Mouse (Mus musculus) heart, embryonic 14.5 days (tissue): Measurements from ENCODE around the gene Csnk2b. TPM values are rescaled to one million over a fixed set of nuclear protein-coding genes. Genes with fewer than 3 reads are reported as not detected.

ENCODE experiments used
- ATAC-seq: fragments of 200-750 bp; cut with Nextera tagmentation; 2 replicates; pipeline ENCODE4 v1.8.0; 2017; ENCODE audit warnings: low read depth, moderate TSS enrichment; ENCODE audit not compliant: insufficient number of reproducible peaks, insufficient read depth, low FRiP score
- H3K27ac ChIP-seq, 2 experiments: fragments of 200-500 bp in 1 of 2; fragments of 300-500 bp in 1 of 2; sonication (generic) in 1 of 2; replicated peaks in 1 of 2; 2 replicates each; pipeline ENCODE4 v1.5.1; 2012 to 2014; ENCODE audit warnings: low read depth in 2 of 2, low read length in 2 of 2, control low read depth in 1 of 2, mild to moderate bottlenecking in 1 of 2, mixed read lengths in 1 of 2; ENCODE audit not compliant: control insufficient read depth in 1 of 2, insufficient read depth in 1 of 2
- H3K27me3 ChIP-seq: fragments of 300-500 bp; sonication (generic); 2 replicates; pipeline ENCODE4 v1.6.1; 2014; ENCODE audit warnings: mild to moderate bottlenecking, low read length, control low read depth; ENCODE audit not compliant: control insufficient read depth, insufficient read depth
- H3K36me3 ChIP-seq: fragments of 300-500 bp; sonication (generic); 2 replicates; pipeline ENCODE4 v1.6.1; 2014; ENCODE audit warnings: mild to moderate bottlenecking, control low read depth, low read length, mixed read lengths; ENCODE audit not compliant: control insufficient read depth, insufficient read depth
- H3K4me1 ChIP-seq, 2 experiments: fragments of 200-500 bp in 1 of 2; fragments of 300-500 bp in 1 of 2; sonication (generic) in 1 of 2; 2 replicates each; pipeline ENCODE4 v1.6.1; 2012 to 2014; ENCODE audit warnings: low read length in 2 of 2, control low read depth in 1 of 2, mixed read lengths in 1 of 2; ENCODE audit not compliant: control insufficient read depth in 2 of 2, insufficient read depth in 2 of 2
- H3K4me2 ChIP-seq: fragments of 300-500 bp; sonication (generic); 2 replicates; pipeline ENCODE4 v1.6.1; 2014; ENCODE audit warnings: mild to moderate bottlenecking, low read length
- H3K4me3 ChIP-seq, 2 experiments: fragments of 200-500 bp in 1 of 2; fragments of 300-500 bp in 1 of 2; sonication (generic) in 1 of 2; 2 replicates each; pipeline ENCODE4 v1.5.1; 2012 to 2014; ENCODE audit warnings: low read length in 2 of 2, mild to moderate bottlenecking in 2 of 2, control low read depth in 1 of 2, low read depth in 1 of 2, moderate library complexity in 1 of 2; ENCODE audit not compliant: control insufficient read depth in 1 of 2, insufficient read depth in 1 of 2
- H3K9ac ChIP-seq: fragments of 300-500 bp; sonication (generic); 2 replicates; pipeline ENCODE4 v1.6.1; 2014; ENCODE audit warnings: mild to moderate bottlenecking, low read length
- H3K9me3 ChIP-seq: fragments of 300-500 bp; sonication (generic); 2 replicates; pipeline ENCODE4 v1.6.1; 2016; ENCODE audit warnings: low read length, control low read depth; ENCODE audit not compliant: control insufficient read depth
- WGBS: fragments of 180-500 bp; shearing (Covaris S2); extraction: QIAGEN DNeasy Blood & Tissue Kit; methylation state at CpG from one replicate; pipeline ENCODE4 v1.1.7; 2014; 5-methylcytosine and 5-hydroxymethylcytosine counted together
- polyA plus RNA-seq: library from polyadenylated mRNA; unstranded; fragments of >200 nt; fragmentation: Nextera tagmentation; extraction: Ambion mirVana; gene quantifications from 2 replicates; pipeline ENCODE4 v1.2.1, GENCODE M21; 2014

Csnk2b gene
- polyA plus RNA-seq, 1 experiment from 2014 or later, result 234 TPM

DNA sequence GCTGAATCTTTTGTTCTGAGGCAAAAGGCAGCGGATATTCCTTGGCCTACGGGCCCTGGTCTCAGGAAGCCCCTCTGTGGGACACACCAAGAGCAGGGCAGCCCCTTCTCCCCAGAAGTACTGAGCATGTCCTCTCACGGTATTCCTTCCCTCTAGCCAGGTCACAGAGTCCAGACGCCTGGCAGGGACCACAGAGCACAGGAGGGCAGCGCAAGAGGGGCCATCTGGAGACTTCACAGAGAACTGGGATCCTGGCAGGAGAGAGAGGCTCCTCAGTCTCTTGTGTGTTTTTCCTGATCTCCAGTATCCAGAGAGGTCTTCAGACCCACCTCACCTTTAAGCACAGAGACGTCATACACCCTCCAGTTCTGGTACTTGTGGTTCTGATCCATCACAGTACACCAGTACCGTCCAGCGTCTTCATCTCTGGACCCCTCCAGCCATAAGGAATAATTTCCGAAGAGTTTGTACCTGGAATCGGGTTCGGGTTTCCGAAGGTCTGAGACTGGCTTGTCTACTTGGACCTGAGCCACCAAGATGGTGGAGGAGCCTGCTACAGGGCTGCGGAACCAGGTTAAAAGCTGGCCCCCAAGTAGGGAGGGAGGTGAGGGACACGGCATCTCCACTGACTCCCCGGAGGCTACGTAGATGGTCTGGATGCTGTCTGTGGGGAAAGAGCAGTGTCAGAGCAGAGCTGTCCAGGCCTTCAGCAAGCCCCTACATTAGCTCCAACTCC lies 38.8 kb downstream of the Csnk2b start:
- H3K27me3 ChIP-seq, result 0 out of 2 replicates have a peak, but pooled peaks cover 4% of the 10 kb centered on the region
- H3K9ac ChIP-seq, result no peak overlapping the region
- 76% methylated on average over 16 of the region's 16 CpGs for WGBS
- H3K4me2 ChIP-seq, result no peak overlapping the region
- no peaks in the 10 kb centered on the region for H3K36me3 ChIP-seq
- H3K27ac ChIP-seq, result no peak overlapping the region
- ATAC-seq, result no peak
- H3K4me3 ChIP-seq, result no peak overlapping the region
- peaks cover 9 to 11% of the 10 kb centered on the region in 2 experiments for H3K4me1 ChIP-seq
- H3K9me3 ChIP-seq, result no peaks in the 10 kb centered on the region

DNA sequence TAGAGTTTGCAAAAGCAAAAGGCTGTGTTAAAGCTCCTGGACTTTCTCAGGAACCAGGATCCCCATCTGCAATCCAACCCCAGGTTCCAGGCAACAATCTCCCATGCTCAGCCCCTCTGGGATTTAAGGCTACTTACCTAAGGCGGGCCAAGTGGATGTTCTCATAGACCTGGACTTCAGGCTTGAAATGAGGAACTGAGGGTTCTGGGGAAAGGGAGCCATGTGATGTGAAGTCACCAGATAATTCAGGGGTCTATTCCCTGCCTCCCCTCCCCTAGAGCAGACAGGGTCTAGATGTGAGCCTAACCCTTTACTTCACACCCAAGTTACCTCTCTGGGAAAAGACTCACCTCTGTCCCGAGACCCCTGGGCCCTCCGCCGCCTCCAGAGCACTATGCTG lies 41.1 kb downstream of the Csnk2b start:
- Histone ChIP-seq H3K4me3 (no peak overlapping the region), H3K4me2 (no peak overlapping the region), H3K4me1 (peaks cover 15 to 20% of the 10 kb centered on the region in 2 experiments), H3K9ac (peak overlapping the region; percentile 40; the same call in 1 of the 2 replicates), H3K27me3 (0 out of 2 replicates have a peak, but pooled peaks cover 4% of the 10 kb centered on the region), H3K36me3 (no peaks in the 10 kb centered on the region), H3K27ac (no peak overlapping the region), H3K9me3 (no peaks in the 10 kb centered on the region)
- 87% methylated on average over 4 of the region's 4 CpGs for WGBS
- ATAC-seq, result no peak

DNA sequence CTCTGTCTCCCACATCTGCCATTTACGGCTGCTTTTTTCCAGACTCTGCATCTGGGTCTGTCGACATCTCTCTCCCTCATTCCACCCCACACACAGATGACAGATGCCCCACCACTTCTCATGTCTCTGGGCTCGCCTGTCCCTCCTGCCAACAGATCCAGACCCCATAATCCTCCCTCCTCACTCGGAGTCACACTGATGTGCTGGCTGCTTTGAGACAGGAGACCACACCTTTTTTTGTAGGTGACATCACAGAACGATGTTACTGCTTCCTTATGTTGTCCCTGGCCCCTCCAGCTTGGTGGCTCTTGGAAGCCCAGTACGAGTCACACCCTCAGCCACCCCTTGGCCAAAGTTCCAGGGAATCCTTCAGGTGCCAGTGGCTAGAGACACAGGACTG lies 41.6 kb downstream of the Csnk2b start:
- Histone ChIP-seq H3K27ac (0 out of 4 replicates have a peak overlapping the region, but pooled peaks of 1 of the 2 experiments have one; percentile 1), H3K36me3 (no peaks in the 10 kb centered on the region), H3K27me3 (0 out of 2 replicates have a peak, but pooled peaks cover 4% of the 10 kb centered on the region), H3K9ac (peak overlapping the region; percentile 40; the same call in 1 of the 2 replicates), H3K4me3 (no peak overlapping the region), H3K4me2 (peak overlapping the region; percentile 56), H3K4me1 (peaks cover 15 to 20% of the 10 kb centered on the region in 2 experiments), H3K9me3 (no peaks in the 10 kb centered on the region)
- no peak for ATAC-seq
- WGBS, result 27% methylated on average over 6 of the region's 6 CpGs

DNA sequence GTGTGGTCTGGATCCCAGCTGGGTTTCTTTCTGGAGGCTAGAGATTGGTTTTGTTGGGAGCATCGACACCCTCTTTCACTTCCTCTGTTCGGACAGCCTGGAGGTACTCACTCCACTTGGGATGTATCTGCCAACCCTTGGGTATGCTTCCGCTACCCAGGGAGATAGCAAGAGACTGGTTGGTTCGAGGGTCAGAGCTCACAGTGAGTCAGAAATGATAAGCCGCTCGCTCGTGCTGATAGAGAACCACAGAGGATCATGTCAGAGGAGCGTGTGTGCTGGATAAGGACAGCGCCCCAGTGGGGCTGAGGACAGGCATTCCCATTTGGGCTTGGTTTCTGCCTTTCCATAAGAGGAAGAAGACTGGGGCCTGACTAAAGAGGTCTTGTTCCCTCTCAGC lies 42.1 kb downstream of the Csnk2b start:
- ATAC-seq, result 0 out of 2 replicates have a peak, but pooled peaks have one; percentile 12
- H3K9me3 ChIP-seq, result no peaks in the 10 kb centered on the region
- H3K9ac ChIP-seq, result peak overlapping the region; percentile 40; the same call in 1 of the 2 replicates
- H3K4me1 ChIP-seq, result peaks cover 15 to 20% of the 10 kb centered on the region in 2 experiments
- 0 out of 4 replicates have a peak overlapping the region, but pooled peaks of 1 of the 2 experiments have one; percentile 1 for H3K27ac ChIP-seq
- H3K36me3 ChIP-seq, result no peaks in the 10 kb centered on the region
- WGBS, result 2% methylated on average over 9 of the region's 9 CpGs
- H3K4me2 ChIP-seq, result peak overlapping the region; percentile 56
- H3K27me3 ChIP-seq, result 0 out of 2 replicates have a peak, but pooled peaks cover 4% of the 10 kb centered on the region
- peak overlapping the region; percentile 8 to 16; a peak in 2 of 4 replicates for H3K4me3 ChIP-seq

DNA sequence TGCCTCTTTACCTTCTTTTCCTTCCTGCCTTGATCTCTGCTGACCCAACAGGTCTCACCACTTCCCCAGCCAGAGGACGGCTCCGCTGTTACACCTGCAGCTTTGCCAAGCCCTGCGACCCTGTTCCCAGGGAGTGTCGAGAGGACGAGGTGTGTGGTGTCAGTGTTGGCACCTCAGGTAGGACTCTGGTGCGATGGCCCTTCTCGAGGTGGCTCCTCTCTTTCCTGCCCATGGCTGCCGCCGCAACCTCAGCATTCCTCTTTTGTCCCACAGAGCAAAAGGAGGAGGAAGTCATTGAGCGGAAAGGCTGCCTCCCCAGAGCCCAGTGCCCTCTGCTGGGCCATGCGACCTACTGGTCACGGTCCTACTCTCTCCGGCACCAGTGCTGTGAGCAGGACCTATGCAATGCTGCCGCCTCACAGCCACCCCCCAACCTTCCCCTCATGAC lies 44.0 kb downstream of the Csnk2b start, which contains the start of gene Ly6g6d:
TSS of gene Ly6g6d (minus strand) at position 280 of the 448 bp plus-strand sequence.
- Histone ChIP-seq H3K27ac (peak within 1 kb of the TSS in 1 of 2 experiments; percentile 59; a peak in 2 of 4 replicates), H3K36me3 (no peaks in the 10 kb centered on the region), H3K4me1 (peaks cover 15 to 20% of the 10 kb centered on the region in 2 experiments), H3K9me3 (no peaks in the 10 kb centered on the region), H3K9ac (peak within 1 kb of the TSS; percentile 75), H3K27me3 (0 out of 2 replicates have a peak, but pooled peaks cover 4% of the 10 kb centered on the region), H3K4me2 (peak within 1 kb of the TSS; percentile 69), H3K4me3 (peak within 1 kb of the TSS; percentile 30 to 34)
- WGBS, result 13% methylated on average over 14 of the region's 14 CpGs
- ATAC-seq, result peak; percentile 70; the same call in 1 of the 2 replicates

DNA sequence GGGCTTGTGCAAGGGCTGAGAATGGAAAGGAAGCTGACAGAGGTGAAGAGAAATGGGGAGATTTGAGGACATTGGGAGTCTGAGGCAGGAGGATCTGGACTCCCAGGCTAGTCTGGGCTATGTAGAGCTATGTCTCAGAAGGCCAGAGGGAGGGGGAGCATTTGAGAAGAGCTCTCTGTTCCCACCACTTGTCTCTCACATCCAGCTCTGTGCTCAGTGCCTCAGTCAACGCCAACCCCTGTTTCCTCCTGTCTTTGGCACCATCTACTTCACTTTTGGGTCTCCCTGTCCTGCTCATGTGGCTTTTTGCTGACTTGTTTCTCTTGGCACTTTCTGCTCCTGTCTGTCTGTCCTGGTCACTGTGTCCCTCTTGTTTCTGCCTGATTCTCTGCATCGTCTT lies 44.6 kb downstream of the Csnk2b start:
- no peaks in the 10 kb centered on the region for H3K36me3 ChIP-seq
- 43% methylated on average over 2 of the region's 2 CpGs for WGBS
- peak overlapping the region in 1 of 2 experiments; percentile 59; a peak in 2 of 4 replicates for H3K27ac ChIP-seq
- no peak for ATAC-seq
- 0 out of 2 replicates have a peak, but pooled peaks cover 4% of the 10 kb centered on the region for H3K27me3 ChIP-seq
- peak overlapping the region; percentile 30 to 34; a peak in 3 of 4 replicates for H3K4me3 ChIP-seq
- peak overlapping the region; percentile 69 for H3K4me2 ChIP-seq
- H3K9ac ChIP-seq, result peak overlapping the region; percentile 75
- H3K4me1 ChIP-seq, result peaks cover 15 to 20% of the 10 kb centered on the region in 2 experiments
- no peaks in the 10 kb centered on the region for H3K9me3 ChIP-seq

DNA sequence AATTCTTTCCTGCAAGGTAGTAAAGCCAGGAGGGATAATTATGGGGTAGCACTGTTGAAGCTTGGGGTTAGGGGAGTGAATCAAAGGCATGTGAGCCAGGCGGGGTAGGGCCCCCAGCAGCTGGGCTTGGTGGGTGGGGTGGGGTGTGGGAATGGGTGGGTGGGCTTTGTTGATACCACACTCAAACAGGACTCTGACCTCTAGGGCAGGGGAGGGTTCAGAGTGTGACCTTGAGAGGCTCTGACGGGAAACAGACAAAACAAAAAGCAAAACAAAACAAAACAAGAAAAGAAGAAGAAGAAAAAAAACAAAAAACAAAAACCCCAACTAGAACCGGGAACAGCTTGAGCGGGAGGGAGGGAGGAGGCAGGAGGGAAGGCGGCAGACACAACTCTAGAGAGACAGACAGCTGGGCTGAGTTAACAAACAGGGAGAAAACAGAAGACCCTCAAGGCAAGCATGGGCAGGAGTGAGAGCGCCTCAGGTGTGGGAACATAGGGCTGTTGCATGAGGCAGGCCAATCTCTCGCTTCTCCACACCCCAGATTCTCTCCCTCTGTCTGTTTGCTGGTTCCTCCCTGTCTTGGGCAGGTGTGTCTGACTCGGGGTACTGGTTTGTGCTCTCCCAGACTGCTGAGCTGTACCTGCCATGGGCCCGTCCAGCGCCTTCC lies 45.2 kb downstream of the Csnk2b start, which contains the start of gene Ly6g6e:
TSS of gene Ly6g6e (plus strand) at position 396 of the 670 bp plus-strand sequence.
- Histone ChIP-seq H3K27me3 (0 out of 2 replicates have a peak, but pooled peaks cover 4% of the 10 kb centered on the region), H3K9me3 (no peaks in the 10 kb centered on the region), H3K9ac (peak within 1 kb of the TSS; percentile 75), H3K4me2 (peak within 1 kb of the TSS; percentile 69), H3K4me1 (peaks cover 15 to 20% of the 10 kb centered on the region in 2 experiments), H3K36me3 (no peaks in the 10 kb centered on the region), H3K27ac (peak within 1 kb of the TSS in 1 of 2 experiments; percentile 59; a peak in 2 of 4 replicates), H3K4me3 (peak within 1 kb of the TSS; percentile 30 to 34)
- no peak for ATAC-seq
- 42% methylated on average over 10 of the region's 10 CpGs for WGBS
